Mouse (Mus musculus) midbrain, embryonic 11.5 days (tissue): ENCODE results near the gene Tbcd. TPM values are rescaled to one million over a fixed set of nuclear protein-coding genes. Genes with fewer than 3 reads are reported as not detected.
"Not testable (repeated sequence)": the region's sequence is repeated elsewhere in the genome, so short reads cannot be mapped to it uniquely, and the experiment has no call there.

Experiments
- ATAC-seq: fragments of 200-750 bp; cut with Nextera tagmentation; 2 replicates; pipeline ENCODE4 v1.8.0; 2017; ENCODE audit warnings: moderate TSS enrichment, moderate library complexity; ENCODE audit not compliant: low FRiP score
- DNase-seq: peaks from one replicate; pipeline ENCODE4 v3.0.0; 2015; ENCODE audit warnings: low spot score; ENCODE audit errors: missing footprints
- H3K27ac ChIP-seq: fragments of 300-500 bp; sonication (generic); 2 replicates; pipeline ENCODE4 v1.5.1; 2014; ENCODE audit warnings: low read depth, low read length
- H3K27me3 ChIP-seq: fragments of 300-500 bp; sonication (generic); 2 replicates; pipeline ENCODE4 v1.6.1; 2014; ENCODE audit warnings: mild to moderate bottlenecking, low read length, moderate library complexity, mixed read lengths; ENCODE audit not compliant: control insufficient read depth, insufficient read depth
- H3K36me3 ChIP-seq: fragments of 300-500 bp; sonication (generic); 2 replicates; pipeline ENCODE4 v1.6.1; 2014; ENCODE audit warnings: mild to moderate bottlenecking, low read length, moderate library complexity, mixed read lengths; ENCODE audit not compliant: control insufficient read depth, insufficient read depth
- H3K4me1 ChIP-seq: fragments of 300-500 bp; sonication (generic); 2 replicates; pipeline ENCODE4 v1.6.1; 2014; ENCODE audit warnings: low read length; ENCODE audit not compliant: control insufficient read depth, insufficient read depth
- H3K4me2 ChIP-seq: fragments of 300-500 bp; sonication (generic); 2 replicates; pipeline ENCODE4 v1.6.1; 2014; ENCODE audit warnings: mild to moderate bottlenecking, moderate library complexity
- H3K4me3 ChIP-seq: fragments of 300-500 bp; sonication (generic); 2 replicates; pipeline ENCODE4 v1.5.1; 2014; ENCODE audit warnings: low read depth, low read length
- H3K9ac ChIP-seq: fragments of 300-500 bp; sonication (generic); 2 replicates; pipeline ENCODE4 v1.6.1; 2014; ENCODE audit warnings: low read length
- H3K9me3 ChIP-seq: fragments of 300-500 bp; sonication (generic); 2 replicates; pipeline ENCODE4 v1.6.1; 2016; ENCODE audit warnings: low read length; ENCODE audit not compliant: control insufficient read depth
- WGBS: fragments of 180-500 bp; shearing (Covaris S2); extraction: QIAGEN DNeasy Blood & Tissue Kit; methylation state at CpG from one replicate; pipeline ENCODE4 v1.1.7; 2014; 5-methylcytosine and 5-hydroxymethylcytosine counted together
- polyA plus RNA-seq: library from polyadenylated mRNA; unstranded; fragments of >200 nt; fragmentation: Nextera tagmentation; extraction: Ambion mirVana; gene quantifications from 2 replicates; pipeline ENCODE4 v1.2.1, GENCODE M21; 2014

Tbcd gene
- polyA plus RNA-seq, 1 experiment from 2014 or later, result 36.9 TPM

DNA sequence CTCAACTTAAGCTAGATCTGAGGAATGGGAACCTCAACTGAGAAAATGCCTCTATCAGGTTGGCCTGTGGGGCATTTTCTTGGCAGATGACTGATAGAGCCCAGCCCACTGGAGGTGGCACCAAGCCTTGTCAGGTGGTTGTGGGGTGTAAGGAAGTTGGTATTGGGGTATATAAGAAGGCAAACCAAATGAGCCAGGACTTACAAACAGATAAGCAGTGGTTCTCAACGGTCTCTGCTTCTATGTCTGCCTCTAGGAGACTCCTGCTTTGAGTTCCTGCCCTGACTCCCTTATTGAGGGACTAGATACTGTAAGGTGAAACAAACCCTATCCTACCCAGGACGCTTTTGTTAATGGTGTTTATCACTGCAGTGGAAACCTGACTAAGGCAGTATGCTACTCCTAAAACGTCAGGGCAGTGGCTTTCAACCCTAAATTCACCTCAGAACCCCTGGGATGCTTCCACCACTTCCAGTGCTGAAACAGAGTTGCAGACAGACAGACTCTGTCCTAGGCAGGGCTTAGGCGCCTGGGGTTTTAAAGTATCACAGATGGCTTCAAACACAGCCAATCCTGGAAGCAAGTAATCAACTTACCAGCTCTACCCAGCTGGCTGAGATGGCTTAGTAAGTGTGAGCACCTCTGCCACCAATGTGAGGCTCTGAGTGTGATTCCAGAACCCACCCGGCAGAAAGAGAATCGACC lies 204.2 kb downstream of the Tbcd start:
- no peak overlapping the region for H3K27ac ChIP-seq
- no peak overlapping the region for H3K4me2 ChIP-seq
- H3K36me3 ChIP-seq, result no peaks in the 10 kb centered on the region
- no peaks in the 10 kb centered on the region for H3K27me3 ChIP-seq
- 81% methylated on average over 6 of the region's 6 CpGs for WGBS
- DNase-seq (peak; percentile 74), ATAC-seq (no peak)
- H3K4me1 ChIP-seq, result no peaks in the 10 kb centered on the region
- H3K9me3 ChIP-seq, result no peaks in the 10 kb centered on the region
- H3K9ac ChIP-seq, result no peak overlapping the region
- H3K4me3 ChIP-seq, result no peak overlapping the region

DNA sequence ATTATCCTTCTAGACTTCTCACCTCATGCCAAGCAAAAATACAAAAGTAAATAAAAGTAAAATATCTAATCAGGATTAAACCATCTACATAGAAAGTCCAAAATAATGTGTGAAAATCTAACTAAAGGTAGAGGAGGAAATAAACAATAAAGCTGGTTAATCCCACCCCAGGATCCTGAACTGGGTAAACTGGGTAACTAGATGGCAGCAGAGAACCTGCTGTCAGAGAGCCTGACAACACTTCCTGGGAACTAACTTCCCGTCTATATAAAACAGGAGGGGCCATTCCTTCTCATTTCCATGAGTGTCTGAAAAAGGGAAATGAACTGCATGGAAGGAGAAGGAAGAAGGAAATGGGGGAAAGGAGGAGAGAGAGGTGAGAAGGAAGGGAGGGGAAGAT lies 206.4 kb downstream of the Tbcd start:
- Histone ChIP-seq H3K9me3 (no peaks in the 10 kb centered on the region), H3K4me1 (no peaks in the 10 kb centered on the region), H3K27me3 (no peaks in the 10 kb centered on the region), H3K4me3 (no peak overlapping the region), H3K9ac (no peak overlapping the region), H3K4me2 (no peak overlapping the region), H3K36me3 (no peaks in the 10 kb centered on the region), H3K27ac (no peak overlapping the region)
- DNase-seq, result peak; percentile 60
- no peak for ATAC-seq
- 57% methylated on average over 1 of the region's 1 CpGs for WGBS

DNA sequence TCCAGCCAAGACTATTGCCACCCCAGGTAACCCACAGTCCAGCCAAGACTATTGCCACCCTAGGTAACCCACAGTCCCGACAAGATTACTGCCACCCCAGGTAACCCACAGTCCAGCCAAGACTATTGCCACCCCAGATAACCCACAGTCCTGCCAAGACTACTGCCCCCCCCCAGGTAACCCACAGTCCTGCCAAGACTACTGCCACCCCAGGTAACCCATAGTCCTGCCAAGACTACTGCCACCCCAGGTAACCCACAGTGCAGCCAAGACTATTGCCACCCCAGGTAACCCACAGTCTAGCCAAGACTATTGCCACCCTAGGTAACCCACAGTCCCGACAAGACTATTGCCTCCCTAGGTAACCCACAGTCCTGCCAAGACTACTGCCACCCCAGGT lies 208.9 kb downstream of the Tbcd start:
- not testable (repeated sequence) for ATAC-seq, H3K27ac ChIP-seq, H3K9ac ChIP-seq, H3K27me3 ChIP-seq, H3K36me3 ChIP-seq, H3K4me3 ChIP-seq, H3K4me1 ChIP-seq, H3K4me2 ChIP-seq, H3K9me3 ChIP-seq
- DNase-seq, result peak; percentile 21
- WGBS, result 96% methylated on average over 2 of the region's 2 CpGs

DNA sequence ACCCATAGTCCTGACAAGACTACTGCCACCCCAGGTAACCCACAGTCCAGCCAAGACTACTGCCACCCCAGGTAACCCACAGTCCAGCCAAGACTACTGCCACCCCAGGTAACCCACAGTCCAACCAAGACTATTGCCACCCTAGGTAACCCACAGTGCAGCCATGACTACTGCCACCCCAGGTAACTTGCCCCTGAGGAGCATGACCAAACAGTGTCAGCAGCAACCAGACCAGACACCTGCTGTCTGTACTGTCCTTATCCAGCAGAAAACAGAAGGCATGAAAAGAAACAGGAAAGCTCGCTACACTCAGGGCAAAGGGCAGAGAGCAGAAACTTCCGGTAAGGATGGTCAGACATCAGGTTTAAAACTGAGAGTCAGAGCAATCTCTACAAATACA lies 209.4 kb downstream of the Tbcd start:
- H3K27me3 ChIP-seq, result no peaks in the 10 kb centered on the region
- no peaks in the 10 kb centered on the region for H3K4me1 ChIP-seq
- no peak overlapping the region for H3K9ac ChIP-seq
- H3K4me2 ChIP-seq, result no peak overlapping the region
- 97% methylated on average over 2 of the region's 2 CpGs for WGBS
- no peak overlapping the region for H3K27ac ChIP-seq
- no peaks in the 10 kb centered on the region for H3K36me3 ChIP-seq
- no peak overlapping the region for H3K4me3 ChIP-seq
- H3K9me3 ChIP-seq, result no peaks in the 10 kb centered on the region
- no peak for DNase-seq
- ATAC-seq, result no peak

Other genes with a start within 250 kb of the Tbcd start
- gene Hexdc, start 247.5 kb upstream of the Tbcd start, polyA plus RNA-seq, result 5.7 and 6.3 TPM in 2 replicates
- gene Ogfod3, start 247.2 kb upstream of the Tbcd start, polyA plus RNA-seq, result 16.5 and 21.5 TPM in 2 replicates
- gene Cybc1, start 222.6 kb upstream of the Tbcd start, polyA plus RNA-seq, result 39.6 and 42.5 TPM in 2 replicates
- 65.5 and 72.7 TPM in 2 replicates for gene Narf, start 214.7 kb upstream of the Tbcd start, polyA plus RNA-seq
- gene Foxk2, start 192.0 kb upstream of the Tbcd start, polyA plus RNA-seq, result 12.8 and 13.7 TPM in 2 replicates
- 94.4 and 99.2 TPM in 2 replicates for gene Wdr45b, start 97.5 kb upstream of the Tbcd start, polyA plus RNA-seq
- 3.3 and 3.8 TPM in 2 replicates for gene Rab40b, start 63.7 kb upstream of the Tbcd start, polyA plus RNA-seq
- gene Fn3krp, start 30.5 kb upstream of the Tbcd start, polyA plus RNA-seq, result 8.6 and 10.6 TPM in 2 replicates
- 1.7 and 1.8 TPM in 2 replicates for gene Fn3k, start 17.0 kb upstream of the Tbcd start, polyA plus RNA-seq
- 0.17 and 0.20 TPM in 2 replicates for gene Zfp750, start 67.4 kb downstream of the Tbcd start, polyA plus RNA-seq
- 5.2 and 5.6 TPM in 2 replicates for gene B3gntl1, start 221.2 kb downstream of the Tbcd start, polyA plus RNA-seq
- 10.5 and 10.7 TPM in 2 replicates for gene Metrnl, start 249.6 kb downstream of the Tbcd start, polyA plus RNA-seq